Mouse (Mus musculus) megakaryocyte-erythroid progenitor cell, adult 5-6 weeks (primary cell): ENCODE data around the gene Pitpnb. TPM values are rescaled to one million over a fixed set of nuclear protein-coding genes. Genes with fewer than 3 reads are reported as not detected.

Experiments used
- ATAC-seq: replicated peaks from 2 replicates; pipeline ENCODE4 v1.8.0; 2016; ENCODE audit warnings: mild to moderate bottlenecking, inconsistent platforms; ENCODE audit not compliant: severe bottlenecking, poor library complexity, low FRiP score, low TSS enrichment
- total RNA-seq, 2 experiments: library from RNA; stranded (forward) in 1 of 2; stranded (reverse) in 1 of 2; fragments of 200-1000, 215-1000 nt in 1 of 2; fragments of >200 nt in 1 of 2; fragmentation: Nextera tagmentation in 1 of 2; gene quantifications; 2 replicates each; pipeline ENCODE4 v1.2.3; 2014 to 2017

Pitpnb gene
- total RNA-seq, 2 experiments from 2014 or later = 24.2 to 59.5 TPM

GRCm38 (mm10) chr5:111335939-111336691 is 5.6 kb downstream of the Pitpnb start:
- ATAC-seq = no peak

DNA sequence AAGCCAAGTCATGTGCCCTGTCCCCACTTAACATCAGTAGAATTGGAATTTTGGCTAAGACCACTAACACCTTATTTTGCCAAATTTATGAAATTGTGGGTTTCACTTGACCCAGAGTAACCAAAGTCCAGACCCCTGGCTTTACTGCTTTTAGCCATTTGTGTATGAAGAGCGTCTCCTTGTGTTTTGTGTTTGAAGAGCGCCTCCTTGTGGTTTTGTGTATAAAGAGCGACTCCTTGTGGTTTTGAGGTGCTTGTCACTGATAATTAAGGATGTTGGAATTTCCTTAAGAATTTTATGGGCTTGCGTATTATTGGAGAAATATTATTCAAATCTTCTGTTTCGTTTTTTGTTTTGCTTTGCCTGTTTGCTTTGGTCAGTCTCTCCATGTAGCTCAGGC is 11.0 kb downstream of the Pitpnb start:
- ATAC-seq = 0 out of 2 replicates have a peak, but pooled peaks have one; percentile 32

DNA sequence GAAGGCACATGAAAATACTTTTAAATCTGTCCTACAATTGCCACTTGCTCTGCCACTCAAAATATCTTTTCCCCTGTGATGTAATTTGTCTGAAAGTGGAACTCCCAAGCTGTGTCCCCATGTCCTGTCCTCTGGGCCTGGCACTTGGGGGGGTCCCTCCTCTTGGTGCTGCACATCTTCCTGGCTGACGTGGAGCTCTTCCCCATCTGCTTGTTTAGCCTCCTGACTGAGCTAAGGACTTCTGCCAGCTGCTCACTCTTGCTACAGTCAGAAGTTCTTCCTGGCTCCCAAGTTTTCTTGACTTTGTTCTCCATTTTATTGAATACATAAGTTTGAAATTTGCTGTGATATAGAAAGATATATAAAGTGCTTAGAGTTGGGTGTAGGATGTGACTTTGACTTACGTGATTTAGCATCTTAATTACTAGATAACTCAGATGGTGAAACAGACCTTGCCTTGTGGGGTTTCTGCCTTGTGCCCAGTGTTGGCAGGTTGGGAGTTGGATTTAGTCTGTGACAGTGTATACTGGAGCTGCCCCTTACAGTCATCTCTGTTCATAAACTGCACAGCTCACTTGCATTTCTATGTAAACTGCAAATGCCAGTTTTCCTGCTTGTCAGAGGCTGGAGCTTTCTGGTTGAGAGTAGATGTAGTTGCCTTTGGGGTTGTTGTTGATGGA is 14.3 kb downstream of the Pitpnb start:
- ATAC-seq = no peak

- ATAC-seq = peak; percentile 79
Measured at GRCm38 (mm10) chr5:111356811-111357617, 26.5 kb downstream of the Pitpnb start.

DNA sequence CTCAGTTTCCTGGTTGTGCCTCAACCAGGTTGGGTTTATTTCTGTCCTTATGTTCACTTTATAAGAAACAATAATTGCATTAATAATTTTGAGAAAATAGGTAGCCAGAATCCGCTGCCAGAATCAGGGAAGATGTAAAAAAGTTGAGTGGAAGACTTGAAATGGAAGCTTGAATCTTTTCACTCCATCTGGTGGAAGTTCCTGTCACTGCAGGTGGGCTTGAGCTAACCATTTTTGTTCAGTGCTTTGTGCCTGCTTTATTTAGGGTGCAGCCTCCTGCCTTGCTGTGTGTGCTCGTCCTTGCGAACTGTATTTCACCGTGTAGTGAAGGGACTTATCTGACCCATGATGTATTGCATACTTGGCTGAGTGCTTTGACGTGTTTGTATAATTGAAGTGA is 30.0 kb downstream of the Pitpnb start:
- ATAC-seq = no peak

GRCm38 (mm10) chr5:111361058-111361457 is 30.5 kb downstream of the Pitpnb start:
- no peak for ATAC-seq

- no peak for ATAC-seq
Measured at GRCm38 (mm10) chr5:111361846-111362245, 31.3 kb downstream of the Pitpnb start.

- no peak for ATAC-seq
Measured at GRCm38 (mm10) chr5:111363446-111364062, 33.0 kb downstream of the Pitpnb start.

DNA sequence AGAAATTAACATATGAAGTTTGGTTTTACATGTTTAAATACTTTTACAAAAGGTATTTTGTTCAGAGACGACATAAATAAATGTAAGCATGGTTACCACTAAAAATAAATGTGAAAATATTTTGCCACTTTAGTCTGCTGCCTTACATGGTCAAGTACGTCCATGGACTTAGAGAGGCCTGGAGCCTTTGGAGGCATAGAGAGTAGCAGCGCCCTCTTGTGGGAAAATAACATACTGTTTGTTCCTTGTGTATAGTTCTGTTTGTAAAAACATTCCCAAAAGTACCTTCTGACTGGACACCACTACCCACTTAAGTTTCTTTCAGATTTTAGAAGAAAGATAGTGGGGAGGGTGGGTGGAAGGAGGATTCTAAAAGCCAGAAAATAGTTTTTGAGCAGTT is 34.0 kb downstream of the Pitpnb start:
- no peak for ATAC-seq

DNA sequence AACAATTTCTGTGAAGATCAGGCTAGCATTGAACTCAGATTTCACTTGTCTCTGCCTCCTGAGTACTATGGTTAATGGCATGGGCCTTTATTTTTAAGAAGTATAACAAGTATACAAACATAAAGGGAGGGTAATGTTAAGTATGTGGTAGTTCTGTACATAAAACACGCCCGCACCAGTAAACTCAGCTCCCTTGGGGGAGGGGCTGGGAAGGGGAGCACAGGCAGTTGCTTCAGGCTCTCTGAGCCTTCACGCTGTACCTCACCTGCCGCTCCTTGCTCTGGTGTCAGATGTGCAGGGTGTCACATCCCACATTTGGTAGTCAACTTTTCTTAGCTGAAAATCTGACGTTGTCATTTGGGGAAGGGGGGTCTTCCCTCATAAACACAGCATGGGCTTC is 35.6 kb downstream of the Pitpnb start:
- ATAC-seq = no peak

- ATAC-seq = no peak
Measured at GRCm38 (mm10) chr5:111367937-111368517, 37.5 kb downstream of the Pitpnb start.

DNA sequence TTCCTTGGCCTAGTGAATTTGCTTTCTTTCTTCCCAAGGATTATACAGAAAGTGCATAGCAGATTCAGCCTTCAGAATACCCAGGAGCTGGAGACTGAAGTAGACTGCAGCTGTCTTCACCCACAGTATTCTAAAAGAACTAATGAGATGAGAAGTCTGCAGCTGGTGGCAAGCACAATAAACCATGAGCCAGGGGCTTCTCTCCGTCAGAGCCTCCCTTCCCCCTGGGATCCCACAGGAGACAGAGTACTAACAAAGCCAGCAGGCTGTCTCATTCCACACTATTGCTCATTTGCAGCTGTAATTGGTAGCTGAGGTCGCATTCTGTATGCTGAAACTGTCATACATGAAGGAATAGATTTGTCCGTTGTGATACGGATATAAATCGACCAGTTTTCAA is 38.0 kb downstream of the Pitpnb start:
- no peak for ATAC-seq

- no peak for ATAC-seq
Measured at GRCm38 (mm10) chr5:111375616-111376015, 45.1 kb downstream of the Pitpnb start.

- ATAC-seq = no peak
Measured at GRCm38 (mm10) chr5:111376276-111377020, 45.9 kb downstream of the Pitpnb start.

GRCm38 (mm10) chr5:111378126-111378993 is 47.8 kb downstream of the Pitpnb start:
- ATAC-seq = no peak

DNA sequence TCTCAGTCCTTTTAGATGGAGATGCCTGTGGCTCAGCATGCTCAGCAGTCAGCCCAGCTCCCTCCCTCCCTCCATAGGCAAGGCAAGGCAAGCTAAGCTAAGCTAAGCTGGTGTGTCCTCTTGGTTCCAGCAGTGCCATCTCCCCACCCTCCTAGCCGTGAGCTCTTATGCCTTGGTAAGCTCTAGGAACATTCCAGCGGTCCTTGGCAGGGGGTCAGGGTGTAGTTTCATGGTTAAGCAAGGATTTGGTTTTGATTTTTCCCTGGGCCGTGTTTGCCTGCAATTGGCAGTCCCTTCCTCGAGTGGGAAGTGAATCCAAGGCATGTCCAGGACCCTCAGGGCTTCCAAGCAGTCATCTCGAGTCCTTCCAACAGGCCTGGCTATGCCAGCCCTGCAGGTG is 52.8 kb downstream of the Pitpnb start:
- ATAC-seq = no peak

GRCm38 (mm10) chr5:111390911-111391310 is 60.3 kb downstream of the Pitpnb start:
- ATAC-seq = no peak

DNA sequence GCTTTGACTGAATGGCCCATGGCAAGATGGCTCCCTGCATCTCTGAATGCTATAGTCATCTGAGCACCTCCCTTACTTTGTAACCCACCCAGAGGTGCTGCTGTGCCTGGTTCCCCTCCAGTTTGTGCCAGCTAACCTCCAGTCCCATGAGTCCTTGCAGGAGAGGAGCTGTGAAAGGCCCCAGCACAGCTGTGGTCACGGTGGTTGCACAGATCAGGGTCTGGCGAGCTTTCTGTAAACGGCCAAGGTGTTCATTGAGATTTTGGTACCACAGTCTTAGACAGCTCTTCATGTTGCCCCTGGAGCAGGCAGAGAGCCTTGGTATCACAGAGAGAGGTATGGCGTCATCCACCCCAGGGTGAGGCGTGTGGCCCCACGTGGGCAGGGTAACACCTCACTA is 60.9 kb downstream of the Pitpnb start:
- ATAC-seq = no peak
